Mouse (Mus musculus) CH12.LX (cell line): ENCODE measurements around the gene Wbp11. TPM values are rescaled to one million over a fixed set of nuclear protein-coding genes. Genes with fewer than 3 reads are reported as not detected.

ENCODE experiments used
- DNase-seq: peaks from one replicate; pipeline ENCODE4 v3.0.0-alpha.2; 2013; ENCODE audit errors: extremely low read depth
- H3K27ac ChIP-seq: 2 replicates; pipeline ENCODE4 v1.5.1; 2012; ENCODE audit warnings: low read depth, mild to moderate bottlenecking, control low read depth, moderate library complexity; ENCODE audit not compliant: insufficient read depth
- H3K27me3 ChIP-seq: replicated peaks from 2 replicates; pipeline ENCODE3; 2012; ENCODE audit warnings: inconsistent platforms
- H3K36me3 ChIP-seq, 2 experiments: replicated peaks in 1 of 2; 2 replicates each; pipeline versions ENCODE3 to v1.6.1; 2012; ENCODE audit warnings: inconsistent platforms in 1 of 2, low read length in 1 of 2, mild to moderate bottlenecking in 1 of 2, mixed read lengths in 1 of 2, moderate library complexity in 1 of 2; ENCODE audit not compliant: control insufficient read depth in 1 of 2, insufficient read depth in 1 of 2
- H3K4me1 ChIP-seq, 2 experiments: 2 replicates each; pipeline ENCODE4 v1.6.1; 2012; ENCODE audit warnings: inconsistent platforms in 1 of 2, moderate library complexity in 1 of 2; ENCODE audit not compliant: insufficient read depth in 2 of 2, control insufficient read depth in 1 of 2
- H3K4me2 ChIP-seq: 2 replicates; pipeline ENCODE4 v1.6.1; 2012; ENCODE audit warnings: low read depth, mild to moderate bottlenecking, control low read depth; ENCODE audit not compliant: poor library complexity, insufficient read depth, severe bottlenecking
- H3K4me3 ChIP-seq, 3 experiments: fragments of 150-350 bp in 1 of 3; sonication (generic) in 1 of 3; replicated peaks in 1 of 3; 2 replicates each; pipeline versions ENCODE3 to v1.5.1; 2011 to 2012; ENCODE audit warnings: low read depth in 2 of 3, low read length in 2 of 3, mild to moderate bottlenecking in 2 of 3, moderate library complexity in 2 of 3, control low read depth in 1 of 3, improper control_type of control experiment in 1 of 3, inconsistent platforms in 1 of 3, mixed read lengths in 1 of 3; ENCODE audit not compliant: poor library complexity in 1 of 3
- H3K79me2 ChIP-seq: replicated peaks from 2 replicates; pipeline ENCODE4 v1.6.1; 2012; ENCODE audit warnings: mild to moderate bottlenecking, moderate library complexity; ENCODE audit not compliant: control insufficient read depth, poor library complexity, insufficient read depth, severe bottlenecking; ENCODE audit errors: extremely low read depth
- H3K9ac ChIP-seq: 2 replicates; pipeline ENCODE4 v1.6.1; 2012; ENCODE audit warnings: low read depth, mild to moderate bottlenecking, control low read depth, moderate library complexity; ENCODE audit not compliant: insufficient read depth
- H3K9me3 ChIP-seq: replicated peaks from 2 replicates; pipeline ENCODE3; 2012; ENCODE audit warnings: low read length, inconsistent platforms, mixed read lengths
- CHD2 ChIP-seq: IDR thresholded peaks from 2 replicates; pipeline ENCODE4 v1.6.1; 2011; ENCODE audit warnings: low read length, improper control_type of control experiment
- CTCF ChIP-seq, 2 experiments: IDR thresholded peaks in 1 of 2; conservative IDR thresholded peaks in 1 of 2; 2 replicates each; pipeline ENCODE4 v1.5.1; 2011 to 2012; ENCODE audit warnings: low read depth in 2 of 2, low read length in 2 of 2, improper control_type of control experiment in 1 of 2, inconsistent platforms in 1 of 2, mild to moderate bottlenecking in 1 of 2, moderate library complexity in 1 of 2
- ELF1 ChIP-seq: IDR thresholded peaks from 2 replicates; pipeline ENCODE4 v1.6.1; 2014; ENCODE audit warnings: low read depth, mild to moderate bottlenecking, inconsistent platforms, low read length, improper control_type of control experiment
- EP300 ChIP-seq: IDR thresholded peaks from 2 replicates; pipeline ENCODE4 v1.6.1; 2011; ENCODE audit warnings: low read length, improper control_type of control experiment
- ETS1 ChIP-seq: conservative IDR thresholded peaks from 2 replicates; pipeline ENCODE4 v1.6.1; 2012; ENCODE audit warnings: low read depth, mild to moderate bottlenecking, inconsistent platforms, low read length, improper control_type of control experiment, moderate library complexity
- HCFC1 ChIP-seq: IDR thresholded peaks from 2 replicates; pipeline ENCODE4 v1.6.1; 2012; ENCODE audit warnings: low read depth, mild to moderate bottlenecking, inconsistent platforms, low read length, improper control_type of control experiment
- IRF4 ChIP-seq: IDR thresholded peaks from 2 replicates; pipeline ENCODE4 v1.6.1; 2014; ENCODE audit warnings: low read depth, mild to moderate bottlenecking, inconsistent platforms, low read length, improper control_type of control experiment
- JUN ChIP-seq: IDR thresholded peaks from 2 replicates; pipeline ENCODE4 v1.6.1; 2011; ENCODE audit warnings: low read depth, mild to moderate bottlenecking, low read length, improper control_type of control experiment, moderate library complexity; ENCODE audit not compliant: insufficient read depth
- JUND ChIP-seq: conservative IDR thresholded peaks from 2 replicates; pipeline ENCODE4 v1.6.1; 2011; ENCODE audit warnings: low read depth, low read length, improper control_type of control experiment
- KAT2A ChIP-seq: IDR thresholded peaks from 2 replicates; pipeline ENCODE4 v1.6.1; 2012; ENCODE audit warnings: low read length, improper control_type of control experiment, inconsistent platforms; ENCODE audit not compliant: insufficient replicate concordance
- MAFK ChIP-seq: IDR thresholded peaks from 2 replicates; pipeline ENCODE4 v1.6.1; 2011; ENCODE audit warnings: low read length, improper control_type of control experiment; ENCODE audit not compliant: insufficient replicate concordance
- MAX ChIP-seq: IDR thresholded peaks from 2 replicates; pipeline ENCODE4 v1.6.1; 2011; ENCODE audit warnings: low read length, improper control_type of control experiment
- MAZ ChIP-seq: IDR thresholded peaks from 2 replicates; pipeline ENCODE4 v1.6.1; 2012; ENCODE audit warnings: low read depth, mild to moderate bottlenecking, inconsistent platforms, low read length, improper control_type of control experiment, moderate library complexity
- MXI1 ChIP-seq: IDR thresholded peaks from 2 replicates; pipeline ENCODE4 v1.6.1; 2011; ENCODE audit warnings: mild to moderate bottlenecking, low read depth, low read length, improper control_type of control experiment
- MYC ChIP-seq: IDR thresholded peaks from 2 replicates; pipeline ENCODE4 v1.6.1; 2011; ENCODE audit warnings: low read depth, mild to moderate bottlenecking, improper control_type of control experiment, low read length
- NRF1 ChIP-seq: IDR thresholded peaks from 2 replicates; pipeline ENCODE4 v1.6.1; 2014; ENCODE audit warnings: low read depth, mild to moderate bottlenecking, inconsistent platforms, low read length, improper control_type of control experiment, moderate library complexity
- PAX5 ChIP-seq: IDR thresholded peaks from 2 replicates; pipeline ENCODE4 v1.6.1; 2012; ENCODE audit warnings: low read length, inconsistent platforms, mixed read lengths
- POLR2A ChIP-seq: IDR thresholded peaks from 2 replicates; pipeline ENCODE4 v1.6.1; 2011; ENCODE audit warnings: low read depth, mild to moderate bottlenecking, improper control_type of control experiment, low read length
- POLR2AphosphoS2 ChIP-seq: IDR thresholded peaks from 2 replicates; pipeline ENCODE4 v1.6.1; 2011; ENCODE audit warnings: low read depth, low read length, improper control_type of control experiment
- SMC3 ChIP-seq: IDR thresholded peaks from 2 replicates; pipeline ENCODE4 v1.6.1; 2011; ENCODE audit warnings: low read depth, low read length, improper control_type of control experiment
- TBP ChIP-seq: conservative IDR thresholded peaks from 2 replicates; pipeline ENCODE4 v1.6.1; 2011; ENCODE audit warnings: low read depth, low read length, improper control_type of control experiment
- TCF12 ChIP-seq: IDR thresholded peaks from 2 replicates; pipeline ENCODE4 v1.6.1; 2014; ENCODE audit warnings: low read depth, mild to moderate bottlenecking, inconsistent platforms, low read length, improper control_type of control experiment
- UBTF ChIP-seq: IDR thresholded peaks from 2 replicates; pipeline ENCODE4 v1.6.1; 2012; ENCODE audit warnings: low read depth, mild to moderate bottlenecking, inconsistent platforms, low read length, improper control_type of control experiment, moderate library complexity
- USF1 ChIP-seq: IDR thresholded peaks from 2 replicates; pipeline ENCODE4 v1.6.1; 2014; ENCODE audit warnings: low read depth, mild to moderate bottlenecking, inconsistent platforms, low read length, improper control_type of control experiment
- USF2 ChIP-seq: conservative IDR thresholded peaks from 2 replicates; pipeline ENCODE4 v1.6.1; 2011; ENCODE audit warnings: low read depth, low read length, improper control_type of control experiment
- ZC3H11A ChIP-seq: IDR thresholded peaks from 2 replicates; pipeline ENCODE4 v1.6.1; 2012; ENCODE audit warnings: low read depth, mild to moderate bottlenecking, inconsistent platforms, low read length, improper control_type of control experiment
- ZKSCAN1 ChIP-seq: IDR thresholded peaks from 2 replicates; pipeline ENCODE4 v1.6.1; 2012; ENCODE audit warnings: low read depth, inconsistent platforms, low read length, improper control_type of control experiment, borderline replicate concordance
- ZMIZ1 ChIP-seq: IDR thresholded peaks from 2 replicates; pipeline ENCODE4 v1.6.1; 2012; ENCODE audit warnings: low read depth, mild to moderate bottlenecking, inconsistent platforms, low read length, improper control_type of control experiment
- dilution Hi-C: fragments of 300-500 bp; cut with MboI; formaldehyde crosslinking; loops from 2 replicates; pipeline ENCODE4 v1.14.3; 2020; ENCODE audit warnings: low sequenced_read_pairs; ENCODE audit not compliant: extremely low pct_unique_long_range_greater_than_20kb, extremely low pct_ligation_motif_present
- in situ Hi-C: fragments of 300-500 bp; cut with MboI; formaldehyde crosslinking; loops from 3 replicates; pipeline ENCODE4 v1.14.3; 2019; ENCODE audit warnings: low sequenced_read_pairs, low pct_ligation_motif_present, low pct_unique_long_range_greater_than_20kb, mixed read lengths
- polyA plus RNA-seq: library from polyadenylated mRNA; unstranded; fragments of >175 nt; gene quantifications from 2 replicates; pipeline ENCODE4 v1.2.1, GENCODE M21; 2012; ENCODE audit warnings: low read depth; ENCODE audit not compliant: insufficient read length
- total RNA-seq, 2 experiments: library from RNA; depleted of rRNA; stranded (reverse); fragments of 300-350 nt in 1 of 2; fragments of >200 nt in 1 of 2; gene quantifications; 2 replicates each; pipeline ENCODE4 v1.2.3; 2012 to 2014

Gene Wbp11
- total and polyA plus RNA-seq, 3 experiments: 27.7 to 189 (median 51.3) TPM

GRCm38 (mm10) chr6:136809077-136809476 lies 19.0 kb downstream of the Wbp11 start (continued):
- no peak for TF ChIP-seq PAX5
- TF ChIP-seq IRF4: peak; percentile 28; the same call in 1 of the 2 replicates
- TF ChIP-seq CTCF (conservative IDR thresholded peaks at IDR 0.05 in 1 of 2, IDR thresholded peaks at IDR 0.05 in 1 of 2; ENCODE audit: low read depth in 2 of 2, low read length in 2 of 2): no peak
- no peak for TF ChIP-seq MAFK
- TF ChIP-seq JUN: no peak
- no peak for TF ChIP-seq USF2
- no peak for TF ChIP-seq UBTF
- no peak for TF ChIP-seq JUND
- peak; percentile 37; the same call in 1 of the 2 replicates for TF ChIP-seq POLR2A
- TF ChIP-seq TCF12: no peak
- TF ChIP-seq ZKSCAN1: no peak
- no peak for TF ChIP-seq NRF1

- Histone ChIP-seq H3K4me1 (peaks cover 6 to 50% of the 10 kb centered on the region in 2 experiments), H3K4me3 (peak overlapping the region; percentile 86 to 92 (median 90)), H3K79me2 (peaks cover 30% of the 10 kb centered on the region)
- no peak for TF ChIP-seq MAZ
- no peak for TF ChIP-seq CHD2
- TF ChIP-seq ELF1: no peak
- TF ChIP-seq IRF4: no peak
- 0 out of 2 replicates have a peak, but pooled peaks have one; percentile 6 for TF ChIP-seq TCF12
- no peak for TF ChIP-seq TBP
- TF ChIP-seq ZKSCAN1: no peak
- 0 out of 2 replicates have a peak, but pooled peaks have one; percentile 32 for TF ChIP-seq MYC
- no peak for TF ChIP-seq SMC3
- no peak for TF ChIP-seq ZMIZ1
- no peak for TF ChIP-seq MAFK
- no peak for TF ChIP-seq EP300
- no peak for TF ChIP-seq POLR2AphosphoS2
- TF ChIP-seq PAX5: no peak
- no peak for TF ChIP-seq USF1
- TF ChIP-seq ZC3H11A: no peak
- peak; percentile 63 for TF ChIP-seq MAX
- peak; percentile 24 for TF ChIP-seq MXI1
- no peak for TF ChIP-seq POLR2A
- no peak for TF ChIP-seq NRF1
- no peak for TF ChIP-seq JUN
- no peak for TF ChIP-seq ETS1
- no peak for TF ChIP-seq KAT2A
- TF ChIP-seq HCFC1: no peak
- TF ChIP-seq, all 38 proteins: peak for 4
- peak overlapping the region; percentile 58 for H3K27ac ChIP-seq
- peak overlapping the region; percentile 94; the same call in 1 of the 2 replicates for H3K4me2 ChIP-seq
- H3K36me3 ChIP-seq: peaks cover 14 to 30% of the 10 kb centered on the region in 2 experiments
- in situ Hi-C loops: no loop called here
- no peaks in the 10 kb centered on the region for H3K27me3 ChIP-seq
- H3K9me3 ChIP-seq: no peaks in the 10 kb centered on the region
- no peak for DNase-seq
- H3K9ac ChIP-seq: peak overlapping the region; percentile 67
- dilution Hi-C loops: no loop called here
These were observed 19.4 kb downstream of the Wbp11 start for GRCm38 (mm10) chr6:136808631-136809046.
